Mouse (Mus musculus) heart, postnatal 0 days (tissue): ENCODE data around the gene Cebpb.

Source experiments
- CTCF ChIP-seq: IDR thresholded peaks from 2 replicates; pipeline ENCODE4 v1.5.1; 2016; ENCODE audit warnings: antibody characterized with exemption, control low read depth, low read depth
- EP300 ChIP-seq: IDR thresholded peaks from 2 replicates; pipeline ENCODE4 v1.6.1; 2016; ENCODE audit warnings: antibody characterized with exemption, low read depth

DNA sequence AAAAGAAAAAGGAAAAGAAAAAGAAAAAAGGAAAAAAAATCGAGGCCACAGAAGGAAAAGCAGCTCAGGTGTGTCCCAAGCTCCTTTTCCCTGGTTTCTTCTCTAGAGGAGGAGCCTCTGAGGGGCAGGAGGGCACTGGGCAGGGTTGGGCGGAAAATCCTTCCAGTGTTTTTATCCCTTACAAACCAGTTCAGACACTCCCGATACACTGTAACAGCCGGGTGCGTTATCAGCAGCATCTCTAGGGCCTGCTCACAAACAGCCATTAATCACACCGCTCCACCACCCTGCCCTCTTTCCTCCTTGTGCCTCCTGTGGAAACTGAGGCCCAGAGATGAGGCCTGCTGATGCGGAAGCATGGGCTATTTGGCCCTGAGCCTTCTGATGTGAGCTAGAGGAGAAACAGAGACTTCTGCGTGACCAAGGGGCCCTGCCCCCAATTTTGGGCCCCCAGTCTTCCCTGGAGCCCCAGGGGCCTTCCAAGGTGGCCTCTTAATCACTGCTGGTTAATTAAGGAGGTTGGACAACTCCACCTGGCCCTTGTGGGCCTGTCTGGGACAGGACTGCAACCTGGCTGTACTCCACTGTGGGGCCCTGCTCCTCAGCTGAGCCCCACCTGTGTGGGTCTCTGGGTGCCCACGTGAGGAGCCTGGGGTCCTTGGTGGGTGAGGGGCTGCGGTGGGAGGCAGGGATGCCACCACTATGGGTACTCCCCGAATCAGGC lies 32.6 kb downstream of the Cebpb start:
- TF ChIP-seq EP300: no peak
- no peak for TF ChIP-seq CTCF
